Mouse (Mus musculus) MEL (cell line): ENCODE data around the gene Zfp950.

Experiments used
- CTCF ChIP-seq, 3 experiments: IDR thresholded peaks in 2 of 3; conservative IDR thresholded peaks in 1 of 3; 2 replicates each; pipeline ENCODE4 v1.5.1; 2011 to 2012; ENCODE audit warnings: low read length in 3 of 3, low read depth in 2 of 3, mild to moderate bottlenecking in 2 of 3, improper control_type of control experiment in 1 of 3, inconsistent platforms in 1 of 3, mixed read lengths in 1 of 3, moderate library complexity in 1 of 3; ENCODE audit not compliant: control insufficient read depth in 1 of 3, insufficient read depth in 1 of 3, poor library complexity in 1 of 3, severe bottlenecking in 1 of 3
- MAFK ChIP-seq: IDR thresholded peaks from 2 replicates; pipeline ENCODE4 v1.6.1; 2011; ENCODE audit warnings: low read depth, mild to moderate bottlenecking, low read length, improper control_type of control experiment, borderline replicate concordance
- MAX ChIP-seq: IDR thresholded peaks from 2 replicates; pipeline ENCODE4 v1.6.1; 2011; ENCODE audit warnings: low read length, improper control_type of control experiment
- POLR2A ChIP-seq, 2 experiments: IDR thresholded peaks; 2 replicates each; pipeline ENCODE4 v1.6.1; 2011 to 2012; ENCODE audit warnings: low read length in 2 of 2, mild to moderate bottlenecking in 2 of 2, control low read depth in 1 of 2, improper control_type of control experiment in 1 of 2, low read depth in 1 of 2, moderate library complexity in 1 of 2; ENCODE audit not compliant: control insufficient read depth in 1 of 2, insufficient read depth in 1 of 2, poor library complexity in 1 of 2
- POLR2AphosphoS2 ChIP-seq: IDR thresholded peaks from 2 replicates; pipeline ENCODE4 v1.6.1; 2011; ENCODE audit warnings: low read length, improper control_type of control experiment
- POLR2AphosphoS5 ChIP-seq: IDR thresholded peaks from 2 replicates; pipeline ENCODE4 v1.6.1; 2012; ENCODE audit warnings: low read depth, borderline replicate concordance, mild to moderate bottlenecking, inconsistent platforms, low read length, moderate library complexity, mixed read lengths
- RCOR1 ChIP-seq: IDR thresholded peaks from 2 replicates; pipeline ENCODE4 v1.6.1; 2012; ENCODE audit warnings: low read depth, mild to moderate bottlenecking, inconsistent platforms, low read length, improper control_type of control experiment
- TBP ChIP-seq: IDR thresholded peaks from 2 replicates; pipeline ENCODE4 v1.8.0; 2011; ENCODE audit warnings: low read depth, low read length, improper control_type of control experiment
- TCF12 ChIP-seq: IDR thresholded peaks from 2 replicates; pipeline ENCODE4 v1.6.1; 2014; ENCODE audit warnings: low read depth, mild to moderate bottlenecking, inconsistent platforms, low read length, improper control_type of control experiment, moderate library complexity
- USF1 ChIP-seq: IDR thresholded peaks from 2 replicates; pipeline ENCODE4 v1.6.1; 2014; ENCODE audit warnings: low read depth, mild to moderate bottlenecking, inconsistent platforms, low read length, improper control_type of control experiment, moderate library complexity
- ZC3H11A ChIP-seq: IDR thresholded peaks from 2 replicates; pipeline ENCODE4 v1.6.1; 2012; ENCODE audit warnings: low read depth, mild to moderate bottlenecking, inconsistent platforms, low read length, improper control_type of control experiment

DNA sequence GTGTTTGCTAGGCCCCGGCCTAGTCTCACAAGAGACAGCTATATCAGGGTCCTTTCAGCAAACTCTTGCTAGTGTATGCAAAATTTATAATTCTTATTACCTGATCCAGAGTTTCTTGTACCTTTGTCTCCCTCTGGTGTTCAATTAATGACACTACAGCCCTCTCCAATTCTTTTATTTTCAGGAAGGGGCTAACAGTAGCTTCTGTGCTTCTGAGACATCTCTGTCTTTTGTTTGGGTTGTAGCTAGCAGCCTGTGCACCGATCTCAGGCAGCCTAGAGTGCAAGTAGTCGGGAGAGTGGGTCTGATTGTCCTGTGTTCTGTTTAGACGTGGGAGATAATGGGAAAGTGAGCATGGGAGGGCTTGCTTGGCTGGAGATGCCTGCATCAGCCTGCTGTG, 42.9 kb downstream of the Zfp950 start:
- TF ChIP-seq POLR2A (IDR thresholded peaks at IDR 0.05; ENCODE audit: control insufficient read depth in 1 of 2, insufficient read depth in 1 of 2, low read depth in 1 of 2, low read length in 2 of 2, poor library complexity in 1 of 2) (no peak), USF1 (no peak), ZC3H11A (peak; percentile 95), MAX (no peak), TBP (no peak), CTCF (IDR thresholded peaks at IDR 0.05 in 2 of 3, conservative IDR thresholded peaks at IDR 0.05 in 1 of 3; ENCODE audit: control insufficient read depth in 1 of 3, insufficient read depth in 1 of 3, low read depth in 2 of 3, low read length in 3 of 3, poor library complexity in 1 of 3, severe bottlenecking in 1 of 3) (peak in 2 of 3 experiments; percentile 84 to 89; a peak in 4 of 6 replicates), MAFK (no peak), TCF12 (no peak), POLR2AphosphoS5 (no peak), POLR2AphosphoS2 (no peak), RCOR1 (0 out of 2 replicates have a peak, but pooled peaks have one; percentile 17)
